Mouse (Mus musculus) neural tube, embryonic 10.5 days (tissue): ENCODE measurements around the gene Pigp.
"Not testable (repeated sequence)": the region's sequence is repeated elsewhere in the genome, so short reads cannot be mapped to it uniquely, and the experiment has no call there.

Source experiments
- DNase-seq: peaks from one replicate; pipeline ENCODE4 v3.0.0-alpha.2; 2017; ENCODE audit warnings: low spot score; ENCODE audit errors: extremely low spot score

Gene Pigp

DNA sequence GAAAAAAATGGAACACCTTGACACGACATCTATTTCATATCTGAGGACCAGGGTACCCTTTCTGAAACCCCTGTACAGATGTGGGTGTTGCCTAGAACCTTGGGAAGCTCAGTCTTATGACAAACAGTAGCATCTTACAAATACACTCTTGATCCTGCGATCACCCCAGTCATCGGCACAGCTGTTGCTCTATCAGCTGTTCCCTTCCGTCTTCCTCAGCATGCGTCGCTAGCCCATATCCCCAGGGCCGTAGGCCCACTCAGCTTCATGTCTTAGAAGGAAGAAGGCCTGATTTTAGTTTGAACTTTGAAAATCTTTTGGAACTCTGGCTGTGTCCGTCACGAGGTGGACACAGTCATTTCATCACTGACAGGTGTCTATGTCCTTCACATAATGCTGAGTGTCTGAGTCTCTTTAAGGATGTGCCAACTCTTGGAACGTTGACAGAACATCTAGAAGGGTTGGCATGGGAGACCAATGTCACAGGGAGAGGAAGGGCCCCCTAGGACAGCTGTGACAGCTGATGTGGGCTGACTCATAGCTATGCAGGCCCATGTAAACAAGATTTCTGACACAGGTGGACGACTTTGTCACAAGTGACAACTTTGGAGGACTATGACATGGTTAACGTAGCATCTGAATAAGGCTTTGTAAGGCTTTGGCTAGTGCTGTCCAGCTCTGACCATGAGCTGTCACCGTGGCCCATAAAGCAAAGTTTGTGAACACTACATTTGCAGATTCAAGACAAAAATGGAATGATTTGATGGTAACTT is 10.9 kb downstream of the Pigp start:
- DNase-seq: no peak

DNA sequence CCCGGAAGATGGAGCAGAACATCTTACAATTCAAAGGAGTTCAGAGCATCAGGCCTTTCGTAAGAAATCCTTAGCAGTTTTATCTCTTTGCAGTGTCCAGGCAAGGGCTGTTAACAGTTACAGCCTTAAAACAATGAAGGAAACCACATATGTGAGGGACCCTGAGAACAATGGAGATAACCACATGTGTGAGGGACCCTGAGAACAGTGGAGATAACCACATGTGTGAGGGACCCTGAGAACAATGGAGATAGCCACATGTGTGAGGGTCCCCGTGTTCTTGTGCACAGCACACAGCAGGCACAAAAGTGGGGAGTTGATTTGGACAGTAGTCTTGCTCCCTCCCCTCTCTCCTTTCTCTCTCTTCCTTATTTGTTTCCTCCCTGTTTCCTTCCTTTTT is 13.6 kb downstream of the Pigp start:
- no peak for DNase-seq

- DNase-seq: no peak
These were observed 14.7 kb downstream of the Pigp start for GRCm38 (mm10) chr16:94356776-94357494.

GRCm38 (mm10) chr16:94356046-94356445 is 15.6 kb downstream of the Pigp start:
- no peak for DNase-seq

- DNase-seq: no peak
These were observed 17.2 kb downstream of the Pigp start for GRCm38 (mm10) chr16:94354450-94354849.

DNA sequence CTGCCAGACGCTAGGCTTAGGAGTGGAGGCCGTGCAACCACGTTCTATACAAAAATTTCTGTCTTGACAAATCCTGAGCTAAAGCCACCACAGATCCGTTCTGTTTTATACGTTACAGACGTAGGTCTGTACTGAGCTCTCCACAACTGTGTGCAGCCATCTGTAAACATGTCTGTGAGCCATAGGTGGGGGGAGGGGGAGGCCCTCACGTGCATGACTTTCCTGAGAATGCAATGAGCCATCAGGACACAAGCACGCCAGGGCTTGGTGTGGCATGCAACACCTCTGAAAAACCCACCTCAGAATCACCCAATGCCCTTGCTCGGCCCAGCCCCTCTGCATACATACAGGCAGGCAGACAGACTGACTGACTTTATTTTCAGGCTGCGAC is 21.4 kb downstream of the Pigp start:
- DNase-seq: no peak

DNA sequence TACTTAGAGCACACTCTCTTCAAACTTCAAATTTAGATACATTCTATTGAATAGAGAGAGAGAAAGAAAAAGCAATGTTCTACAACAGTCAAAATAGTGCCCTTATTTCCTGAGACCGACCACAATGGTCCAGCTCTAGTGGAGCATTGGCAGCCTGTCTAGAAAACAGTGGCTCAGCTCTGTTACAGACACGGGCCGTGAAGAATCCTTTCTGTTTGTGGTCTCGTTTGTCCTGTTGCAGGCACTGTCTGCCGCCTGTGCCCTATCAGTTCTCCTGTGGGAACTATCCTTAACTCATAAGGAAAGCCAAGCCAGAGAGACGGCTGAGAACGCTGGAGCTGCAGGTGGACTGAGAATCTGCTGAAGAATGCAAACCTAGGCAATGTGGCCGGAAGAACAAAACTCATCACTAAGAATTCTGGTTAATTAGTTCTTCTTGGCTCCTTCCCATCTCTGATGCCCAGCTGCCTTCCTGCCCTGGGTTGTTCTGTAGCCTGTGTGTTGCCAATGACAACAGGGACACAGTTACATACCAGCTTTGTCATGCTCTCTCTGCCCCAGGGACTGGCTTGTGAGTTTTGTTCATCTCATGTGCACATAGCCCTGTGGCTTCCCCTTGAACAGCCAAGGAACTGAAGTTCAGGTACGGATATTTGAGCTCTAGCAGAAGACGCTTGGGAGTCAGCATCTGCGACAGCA is 21.9 kb downstream of the Pigp start:
- DNase-seq: no peak

DNA sequence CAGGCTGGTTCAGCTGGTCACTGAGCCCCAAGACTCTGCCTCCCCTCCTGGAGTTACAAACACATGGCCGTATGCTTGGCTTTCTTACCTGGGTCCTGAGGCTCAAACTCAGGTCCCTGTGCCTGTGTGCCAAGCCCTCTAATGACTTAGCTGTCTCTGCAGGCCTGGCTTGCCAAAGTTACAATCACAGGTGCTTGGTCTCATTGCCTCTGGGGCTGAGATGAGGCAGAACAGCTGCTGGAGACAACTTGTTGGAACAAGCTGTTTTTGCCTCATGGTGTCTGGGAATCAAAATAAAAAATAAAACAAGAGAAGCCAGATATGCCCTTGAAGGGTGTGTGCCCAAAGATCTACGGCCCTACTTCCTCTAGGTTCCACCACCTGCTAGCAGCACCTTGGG is 22.9 kb downstream of the Pigp start:
- no peak for DNase-seq

GRCm38 (mm10) chr16:94347080-94347731 is 24.4 kb downstream of the Pigp start:
- DNase-seq: no peak

- no peak for DNase-seq
These were observed 25.9 kb downstream of the Pigp start for GRCm38 (mm10) chr16:94345733-94346132.

DNA sequence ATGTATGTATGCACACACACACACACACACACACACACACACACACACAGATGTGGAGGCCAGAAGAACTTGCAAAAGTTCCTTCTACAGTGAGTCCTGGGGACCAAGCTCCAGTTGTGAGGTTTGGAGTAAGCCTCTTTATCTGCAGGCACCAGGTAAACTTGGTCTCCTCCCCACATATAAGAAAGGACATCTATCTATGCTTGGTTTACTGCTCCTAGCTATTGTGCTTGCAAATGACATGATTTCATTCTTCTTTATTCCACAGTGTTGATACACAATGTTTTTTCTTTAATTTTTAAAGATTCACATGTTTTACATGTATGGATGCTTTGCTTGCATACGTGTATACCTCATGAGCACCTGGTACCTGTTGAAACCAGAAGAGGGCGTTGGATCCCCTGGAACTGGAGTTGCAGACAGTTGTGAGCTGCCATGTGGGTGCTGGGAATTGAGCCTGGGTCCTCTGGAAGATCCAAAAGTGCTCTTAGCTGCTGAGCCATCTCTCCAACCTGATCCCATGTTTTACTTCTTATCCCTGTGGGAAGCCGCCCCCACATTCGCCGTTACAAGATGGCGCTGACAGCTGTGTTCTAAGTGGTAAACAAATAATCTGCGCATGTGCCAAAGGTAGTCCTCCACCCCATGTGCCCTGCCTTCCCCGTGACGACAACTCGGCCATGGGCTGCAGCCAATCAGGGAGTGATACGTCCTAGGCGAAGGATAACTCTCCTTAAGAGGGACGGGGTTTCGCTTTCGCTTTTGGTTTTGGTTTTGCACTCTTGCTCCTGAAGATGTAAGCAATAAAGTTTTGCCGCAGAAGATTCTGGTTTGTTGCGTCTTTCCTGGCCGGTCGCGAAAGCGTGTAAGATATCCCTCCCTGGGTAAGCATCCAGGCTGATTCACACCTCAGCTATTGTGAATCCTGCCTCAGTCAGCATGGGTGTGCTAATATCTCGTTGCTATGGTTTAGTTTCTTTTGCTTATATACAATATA is 32.2 kb downstream of the Pigp start:
- DNase-seq: not testable (repeated sequence)

GRCm38 (mm10) chr16:94335656-94336055 is 36.0 kb downstream of the Pigp start:
- no peak for DNase-seq

GRCm38 (mm10) chr16:94331886-94332252 is 39.8 kb downstream of the Pigp start:
- peak; percentile 59 for DNase-seq

GRCm38 (mm10) chr16:94331233-94331885 is 40.3 kb downstream of the Pigp start:
- no peak for DNase-seq

DNA sequence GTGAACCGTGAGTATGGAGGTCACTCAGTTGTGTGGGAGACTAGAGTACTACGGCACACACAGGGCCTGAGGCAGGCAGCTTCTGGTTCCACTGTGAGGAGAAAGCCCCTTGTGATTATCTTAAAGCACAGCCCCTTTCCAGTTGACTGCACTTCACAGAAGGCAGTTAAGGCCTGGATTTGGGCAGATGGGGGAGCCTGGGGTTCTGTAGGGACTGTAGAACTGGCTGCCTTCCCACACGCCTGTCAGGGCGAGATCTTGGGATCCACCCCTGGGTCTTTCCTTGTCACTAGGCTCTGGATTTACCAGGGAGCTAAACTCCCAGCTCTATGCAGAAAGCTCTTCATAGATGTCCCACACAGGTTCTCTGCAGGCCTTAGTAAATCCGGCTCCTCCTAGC is 41.2 kb downstream of the Pigp start:
- DNase-seq: no peak

DNA sequence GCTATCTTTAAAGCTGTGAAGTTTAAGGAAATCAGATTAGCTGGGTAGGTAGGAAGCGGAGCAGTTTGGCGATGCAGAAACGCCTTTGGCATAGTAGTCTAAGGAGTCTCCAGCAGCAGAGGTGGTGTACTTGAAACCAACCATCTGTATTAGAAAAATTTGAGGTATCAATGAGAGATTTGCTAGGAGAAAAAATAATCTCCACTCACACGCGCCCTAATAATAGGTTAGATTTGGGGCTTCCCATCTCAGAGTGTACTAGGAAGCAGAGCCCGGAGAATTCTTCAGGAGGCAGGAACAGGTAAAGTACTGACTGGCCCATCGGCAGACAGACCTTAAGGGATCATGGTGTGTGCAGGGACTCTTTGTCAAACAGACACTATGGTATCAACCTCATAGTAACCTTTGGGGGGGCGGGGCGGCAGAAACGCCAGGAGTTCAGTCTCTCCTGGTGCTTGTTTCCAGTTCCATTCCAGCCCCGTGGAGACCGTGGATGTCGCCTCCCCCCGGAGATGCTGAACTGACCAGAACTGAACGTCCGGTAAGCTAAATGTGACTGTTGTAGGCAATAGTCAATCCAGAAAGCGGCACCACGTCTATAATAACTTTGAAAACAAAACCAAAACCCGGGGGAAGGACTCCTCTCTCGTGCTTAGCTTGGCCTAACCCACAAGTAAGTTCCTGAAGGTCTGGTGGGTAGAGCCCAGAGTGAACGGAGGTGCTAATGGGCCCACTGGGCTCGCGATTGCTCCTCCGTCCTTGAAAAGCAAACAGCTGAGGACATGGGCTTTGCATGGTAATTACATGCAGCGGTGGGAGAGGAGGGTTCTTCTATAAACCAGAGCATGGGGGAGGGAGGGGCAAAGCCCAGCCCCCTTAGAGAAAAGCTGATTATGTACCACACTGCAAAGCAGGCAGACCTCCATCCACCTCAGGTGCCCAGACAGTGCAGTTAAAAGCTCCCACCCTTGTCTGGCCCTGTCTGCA is 42.5 kb downstream of the Pigp start:
- peak; percentile 45 for DNase-seq

DNA sequence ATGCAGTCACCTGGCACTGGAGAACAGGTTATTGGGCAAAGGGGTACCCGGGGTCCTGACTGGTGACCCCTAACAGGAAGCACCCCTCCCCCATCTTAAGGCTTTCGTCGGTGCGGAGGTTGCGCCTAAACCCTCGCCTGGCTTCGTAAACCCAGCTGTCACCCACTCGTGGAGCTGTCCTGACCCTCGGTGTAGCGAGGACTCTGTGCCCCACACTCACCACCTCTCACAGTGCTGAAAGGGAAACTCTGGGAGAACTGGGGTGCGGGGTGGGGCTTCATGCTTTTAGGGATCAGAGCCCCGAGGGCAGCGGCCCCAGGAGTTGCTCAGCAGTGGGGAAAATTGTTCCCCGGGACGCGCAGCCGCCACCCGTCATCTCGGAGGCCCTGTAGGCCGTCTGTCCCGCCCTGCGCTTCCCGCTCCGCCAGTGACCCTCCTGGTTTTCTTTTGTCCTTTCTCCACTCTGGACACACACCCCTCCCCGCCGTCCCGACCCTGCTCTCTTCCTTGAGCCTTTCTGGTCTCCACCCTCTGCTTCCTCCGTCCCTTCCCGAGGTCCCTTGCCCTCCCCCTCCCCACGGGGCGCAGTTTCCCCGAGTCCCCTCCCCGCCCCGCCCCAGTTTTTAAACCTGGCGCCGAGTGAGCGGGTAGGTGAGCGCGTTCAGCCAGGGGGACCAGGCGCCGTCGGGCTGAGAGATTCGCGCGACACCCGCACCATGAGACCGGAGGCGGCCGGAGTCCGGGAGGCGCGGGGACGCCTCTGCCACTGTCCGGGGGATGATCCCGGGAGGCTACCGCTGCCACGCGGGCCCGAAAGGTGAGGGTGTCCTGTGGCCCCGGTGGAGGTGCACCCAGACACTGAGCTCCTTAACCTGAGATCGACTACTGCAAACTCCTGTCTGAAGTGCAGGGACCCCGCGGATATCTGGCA is 43.6 kb downstream of the Pigp start, which contains the start of gene Ripply3:
Gene Ripply3, plus strand, starts transcription at position 640 of the 931 bp plus-strand sequence.
- DNase-seq: peak; percentile 77

DNA sequence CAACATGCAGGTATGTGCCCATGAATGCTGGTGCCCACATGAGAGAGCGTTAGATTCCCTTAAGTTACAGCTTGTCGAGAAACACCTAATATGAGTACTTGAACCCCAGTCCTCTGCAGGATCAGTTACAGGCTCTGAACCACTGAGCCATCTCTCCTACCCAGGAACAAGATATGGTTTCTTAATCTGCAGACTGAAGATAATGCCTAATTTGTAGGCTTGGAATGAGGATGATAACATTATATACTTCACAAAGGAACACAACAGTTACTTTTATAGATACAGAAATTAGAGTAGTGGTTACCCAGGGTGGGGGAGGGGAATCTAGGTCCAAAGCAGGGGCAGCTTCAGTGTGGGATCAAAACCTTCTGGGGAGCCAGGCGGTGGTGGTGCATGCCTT is 45.6 kb downstream of the Pigp start:
- no peak for DNase-seq
